Mouse (Mus musculus): ENCODE measurements around the gene Podxl. TPM values are rescaled to one million over a fixed set of nuclear protein-coding genes. Genes with fewer than 3 reads are reported as not detected.

The Podxl gene
- polyA plus RNA-seq, 1 experiment, result 0.28 TPM

DNA sequence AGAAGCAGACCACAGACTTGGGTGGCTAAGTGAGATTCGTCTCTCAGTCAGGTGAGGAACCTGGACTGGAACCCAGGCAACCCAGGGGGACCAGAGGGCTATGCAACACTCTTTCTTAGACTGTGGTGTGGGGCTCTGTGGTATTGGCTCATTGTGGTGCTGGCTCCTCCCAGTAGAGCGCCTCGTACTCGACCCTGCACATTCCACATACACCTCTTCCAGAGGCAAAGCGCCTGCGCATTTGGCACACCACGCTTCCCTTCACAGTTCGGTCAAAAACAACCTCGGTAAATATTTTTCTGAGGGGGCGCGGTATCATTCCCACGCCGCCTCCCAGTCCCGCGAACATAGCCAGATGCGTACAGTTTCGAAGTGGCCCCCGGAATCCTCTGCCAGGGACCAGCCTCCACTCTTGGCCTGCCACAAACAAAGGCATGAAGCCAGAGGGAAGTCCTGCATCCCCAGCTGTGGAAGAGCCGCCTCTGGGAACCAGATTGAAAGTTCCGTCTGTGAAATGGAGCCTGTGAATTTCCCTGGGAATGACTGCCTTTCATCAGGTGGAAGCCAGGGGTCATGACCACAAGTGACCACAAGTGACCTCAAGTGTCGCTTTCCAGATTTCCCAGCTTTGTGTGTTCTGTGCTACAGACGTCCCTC lies 12.8 kb downstream of the Podxl start:
- Histone ChIP-seq H3K27ac (ENCODE audit: insufficient read depth, low read length) (no peak overlapping the region), H3K4me3 (ENCODE audit: insufficient read depth, low read length) (no peak overlapping the region), H3K4me1 (ENCODE audit: control insufficient read depth, insufficient read depth, low read length) (peaks cover 2% of the 10 kb centered on the region; the same call in 1 of the 2 replicates)
- TF ChIP-seq POLR2A (IDR thresholded peaks at IDR 0.05; ENCODE audit: low read depth, low read length), result no peak
- no peak for TF ChIP-seq CTCF (IDR thresholded peaks at IDR 0.05; ENCODE audit: borderline replicate concordance, insufficient read depth, low read length)

GRCm38 (mm10) chr6:31549361-31550051 lies 14.3 kb downstream of the Podxl start:
- Histone ChIP-seq H3K27ac (ENCODE audit: insufficient read depth, low read length) (no peak overlapping the region), H3K4me1 (ENCODE audit: control insufficient read depth, insufficient read depth, low read length) (peaks cover 2% of the 10 kb centered on the region; the same call in 1 of the 2 replicates), H3K4me3 (ENCODE audit: insufficient read depth, low read length) (no peak overlapping the region)
- TF ChIP-seq POLR2A (IDR thresholded peaks at IDR 0.05; ENCODE audit: low read depth, low read length) (no peak), CTCF (IDR thresholded peaks at IDR 0.05; ENCODE audit: borderline replicate concordance, insufficient read depth, low read length) (no peak)

- H3K27ac ChIP-seq (ENCODE audit: insufficient read depth, low read length), result no peak overlapping the region
- peaks cover 2% of the 10 kb centered on the region; the same call in 1 of the 2 replicates for H3K4me1 ChIP-seq (ENCODE audit: control insufficient read depth, insufficient read depth, low read length)
- no peak for TF ChIP-seq POLR2A (IDR thresholded peaks at IDR 0.05; ENCODE audit: low read depth, low read length)
- TF ChIP-seq CTCF (IDR thresholded peaks at IDR 0.05; ENCODE audit: borderline replicate concordance, insufficient read depth, low read length), result no peak
- H3K4me3 ChIP-seq (ENCODE audit: insufficient read depth, low read length), result no peak overlapping the region
Observed at GRCm38 (mm10) chr6:31544318-31544717, 19.5 kb downstream of the Podxl start.

GRCm38 (mm10) chr6:31540018-31540417 lies 23.8 kb downstream of the Podxl start:
- Histone ChIP-seq H3K4me1 (ENCODE audit: control insufficient read depth, insufficient read depth, low read length) (no peaks in the 10 kb centered on the region), H3K27ac (ENCODE audit: insufficient read depth, low read length) (no peak overlapping the region), H3K4me3 (ENCODE audit: insufficient read depth, low read length) (no peak overlapping the region)
- TF ChIP-seq CTCF (IDR thresholded peaks at IDR 0.05; ENCODE audit: borderline replicate concordance, insufficient read depth, low read length), result no peak
- no peak for TF ChIP-seq POLR2A (IDR thresholded peaks at IDR 0.05; ENCODE audit: low read depth, low read length)

DNA sequence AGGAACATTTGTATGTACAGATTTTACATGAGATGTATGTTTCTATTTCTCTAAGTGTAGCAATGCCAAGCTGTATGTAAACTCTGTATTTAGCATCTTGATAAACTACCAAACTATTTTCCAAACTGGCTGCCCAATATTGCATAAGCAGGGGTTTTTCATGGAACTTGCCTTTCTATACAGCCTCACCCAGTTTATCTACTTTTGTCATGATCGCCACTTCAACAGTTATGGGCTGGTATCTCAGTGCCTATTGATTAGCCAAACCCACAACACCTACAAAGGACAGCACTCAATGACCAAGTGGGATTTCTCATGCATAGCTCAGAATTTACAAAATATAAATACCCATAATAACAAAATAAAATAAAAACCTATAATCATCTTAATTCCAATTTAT lies 25.7 kb downstream of the Podxl start:
- Histone ChIP-seq H3K27ac (ENCODE audit: insufficient read depth, low read length) (no peak overlapping the region), H3K4me3 (ENCODE audit: insufficient read depth, low read length) (no peak overlapping the region), H3K4me1 (ENCODE audit: control insufficient read depth, insufficient read depth, low read length) (0 out of 2 replicates have a peak, but pooled peaks cover 3% of the 10 kb centered on the region)
- TF ChIP-seq POLR2A (IDR thresholded peaks at IDR 0.05; ENCODE audit: low read depth, low read length) (no peak), CTCF (IDR thresholded peaks at IDR 0.05; ENCODE audit: borderline replicate concordance, insufficient read depth, low read length) (no peak)

DNA sequence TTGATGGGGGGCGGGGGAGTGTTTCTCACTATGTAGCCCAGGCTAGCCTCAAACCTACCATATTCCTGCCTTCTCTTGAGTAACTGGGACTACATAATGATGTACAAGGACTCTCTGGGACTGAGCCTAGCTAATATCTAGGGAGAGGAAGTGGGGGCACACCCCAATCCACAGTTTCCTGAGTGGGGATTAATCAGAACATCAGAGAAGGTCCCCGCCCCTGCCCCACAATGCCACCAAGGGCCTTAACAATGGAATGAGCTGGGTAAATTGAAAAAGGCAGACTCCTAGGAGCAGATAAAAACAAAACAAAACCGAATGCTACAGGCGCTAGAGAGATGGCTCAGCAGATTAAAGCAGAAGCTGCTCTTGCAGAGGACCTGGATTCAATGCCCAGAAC lies 26.6 kb downstream of the Podxl start:
- H3K4me3 ChIP-seq (ENCODE audit: insufficient read depth, low read length), result no peak overlapping the region
- no peak overlapping the region for H3K27ac ChIP-seq (ENCODE audit: insufficient read depth, low read length)
- TF ChIP-seq POLR2A (IDR thresholded peaks at IDR 0.05; ENCODE audit: low read depth, low read length) (no peak), CTCF (IDR thresholded peaks at IDR 0.05; ENCODE audit: borderline replicate concordance, insufficient read depth, low read length) (no peak)
- 0 out of 2 replicates have a peak, but pooled peaks cover 3% of the 10 kb centered on the region for H3K4me1 ChIP-seq (ENCODE audit: control insufficient read depth, insufficient read depth, low read length)

GRCm38 (mm10) chr6:31534705-31535104 lies 29.1 kb downstream of the Podxl start:
- no peak for TF ChIP-seq CTCF (IDR thresholded peaks at IDR 0.05; ENCODE audit: borderline replicate concordance, insufficient read depth, low read length)
- TF ChIP-seq POLR2A (IDR thresholded peaks at IDR 0.05; ENCODE audit: low read depth, low read length), result no peak
- no peak overlapping the region for H3K4me3 ChIP-seq (ENCODE audit: insufficient read depth, low read length)
- 0 out of 2 replicates have a peak, but pooled peaks cover 3% of the 10 kb centered on the region for H3K4me1 ChIP-seq (ENCODE audit: control insufficient read depth, insufficient read depth, low read length)
- H3K27ac ChIP-seq (ENCODE audit: insufficient read depth, low read length), result no peak overlapping the region

- Histone ChIP-seq H3K4me3 (ENCODE audit: insufficient read depth, low read length) (no peak overlapping the region), H3K27ac (ENCODE audit: insufficient read depth, low read length) (no peak overlapping the region), H3K4me1 (ENCODE audit: control insufficient read depth, insufficient read depth, low read length) (0 out of 2 replicates have a peak, but pooled peaks cover 3% of the 10 kb centered on the region)
- TF ChIP-seq POLR2A (IDR thresholded peaks at IDR 0.05; ENCODE audit: low read depth, low read length) (no peak), CTCF (IDR thresholded peaks at IDR 0.05; ENCODE audit: borderline replicate concordance, insufficient read depth, low read length) (no peak)
Observed at GRCm38 (mm10) chr6:31531880-31532279, 31.9 kb downstream of the Podxl start.

- Histone ChIP-seq H3K4me3 (ENCODE audit: insufficient read depth, low read length) (no peak overlapping the region), H3K27ac (ENCODE audit: insufficient read depth, low read length) (no peak overlapping the region), H3K4me1 (ENCODE audit: control insufficient read depth, insufficient read depth, low read length) (no peaks in the 10 kb centered on the region)
- no peak for TF ChIP-seq POLR2A (IDR thresholded peaks at IDR 0.05; ENCODE audit: low read depth, low read length)
- no peak for TF ChIP-seq CTCF (IDR thresholded peaks at IDR 0.05; ENCODE audit: borderline replicate concordance, insufficient read depth, low read length)
Observed at GRCm38 (mm10) chr6:31528339-31528738, 35.4 kb downstream of the Podxl start.

GRCm38 (mm10) chr6:31527897-31528296 lies 35.9 kb downstream of the Podxl start:
- TF ChIP-seq POLR2A (IDR thresholded peaks at IDR 0.05; ENCODE audit: low read depth, low read length) (no peak), CTCF (IDR thresholded peaks at IDR 0.05; ENCODE audit: borderline replicate concordance, insufficient read depth, low read length) (peak; percentile 36; the same call in 1 of the 2 replicates)
- Histone ChIP-seq H3K4me1 (ENCODE audit: control insufficient read depth, insufficient read depth, low read length) (no peaks in the 10 kb centered on the region), H3K4me3 (ENCODE audit: insufficient read depth, low read length) (no peak overlapping the region), H3K27ac (ENCODE audit: insufficient read depth, low read length) (no peak overlapping the region)
